Mouse (Mus musculus) limb, embryonic 11.5 days (tissue): ENCODE data around the gene Rgs16. TPM values are rescaled to one million over a fixed set of nuclear protein-coding genes. Genes with fewer than 3 reads are reported as not detected.

ENCODE experiments used
- ATAC-seq: fragments of 200-750 bp; cut with Nextera tagmentation; 2 replicates; pipeline ENCODE4 v1.8.0; 2017; ENCODE audit warnings: low read depth; ENCODE audit not compliant: insufficient number of reproducible peaks, low FRiP score, low TSS enrichment
- DNase-seq: peaks from one replicate; pipeline ENCODE4 v3.0.0-alpha.2; 2015; ENCODE audit warnings: low spot score
- H3K27ac ChIP-seq: fragments of 300-500 bp; sonication (generic); replicated peaks from 2 replicates; pipeline ENCODE4 v1.5.1; 2014; ENCODE audit warnings: low read depth, mild to moderate bottlenecking, low read length
- H3K27me3 ChIP-seq: fragments of 300-500 bp; sonication (generic); 2 replicates; pipeline ENCODE4 v1.6.1; 2014; ENCODE audit warnings: mild to moderate bottlenecking, low read length, mixed read lengths; ENCODE audit not compliant: control insufficient read depth, insufficient read depth
- H3K36me3 ChIP-seq: fragments of 300-500 bp; sonication (generic); 2 replicates; pipeline ENCODE4 v1.6.1; 2014; ENCODE audit warnings: mild to moderate bottlenecking, low read length, moderate library complexity, mixed read lengths; ENCODE audit not compliant: control insufficient read depth, insufficient read depth
- H3K4me1 ChIP-seq: fragments of 300-500 bp; sonication (generic); 2 replicates; pipeline ENCODE4 v1.6.1; 2014; ENCODE audit warnings: low read length, mixed read lengths; ENCODE audit not compliant: control insufficient read depth, insufficient read depth
- H3K4me2 ChIP-seq: fragments of 300-500 bp; sonication (generic); 2 replicates; pipeline ENCODE4 v1.6.1; 2014; ENCODE audit warnings: low read depth, mild to moderate bottlenecking, moderate library complexity; ENCODE audit not compliant: severe bottlenecking
- H3K4me3 ChIP-seq: fragments of 300-500 bp; sonication (generic); 2 replicates; pipeline ENCODE4 v1.5.1; 2014; ENCODE audit warnings: low read depth, low read length
- H3K9ac ChIP-seq: fragments of 300-500 bp; sonication (generic); 2 replicates; pipeline ENCODE4 v1.6.1; 2014; ENCODE audit warnings: mild to moderate bottlenecking, low read length
- H3K9me3 ChIP-seq: fragments of 300-500 bp; sonication (generic); 2 replicates; pipeline ENCODE4 v1.6.1; 2016; ENCODE audit warnings: low read length; ENCODE audit not compliant: control insufficient read depth
- WGBS: fragments of 180-500 bp; shearing (Covaris S2); extraction: QIAGEN DNeasy Blood & Tissue Kit; methylation state at CpG from one replicate; pipeline ENCODE4 v1.1.7; 2014; 5-methylcytosine and 5-hydroxymethylcytosine counted together
- polyA plus RNA-seq: library from polyadenylated mRNA; unstranded; fragments of >200 nt; fragmentation: Nextera tagmentation; extraction: Ambion mirVana; gene quantifications from 2 replicates; pipeline ENCODE4 v1.2.1, GENCODE M21; 2014

Rgs16 gene
- polyA plus RNA-seq: 4.8 and 4.9 TPM in 2 replicates

GRCm38 (mm10) chr1:153740145-153740544 lies at the start of gene Rgs16:
Gene Rgs16 (plus strand): TSS chr1:153740349.
- Histone ChIP-seq H3K27ac (no peak within 1 kb of the TSS), H3K9ac (peak within 1 kb of the TSS; percentile 44), H3K4me1 (peaks cover 3% of the 10 kb centered on the region; the same call in 1 of the 2 replicates), H3K27me3 (peaks cover 14% of the 10 kb centered on the region; the same call in 1 of the 2 replicates), H3K4me3 (peak within 1 kb of the TSS; percentile 41), H3K4me2 (peak within 1 kb of the TSS; percentile 76), H3K36me3 (no peaks in the 10 kb centered on the region), H3K9me3 (no peaks in the 10 kb centered on the region)
- 0% methylated on average over 27 of the region's 28 CpGs for WGBS
- DNase-seq (peak; percentile 83), ATAC-seq (peak; percentile 81)

GRCm38 (mm10) chr1:153692526-153692925 lies 47.6 kb upstream of the Rgs16 start:
- no peaks in the 10 kb centered on the region for H3K27me3 ChIP-seq
- H3K4me3 ChIP-seq: no peak overlapping the region
- no peak for DNase-seq
- no peaks in the 10 kb centered on the region for H3K4me1 ChIP-seq
- no peak overlapping the region for H3K4me2 ChIP-seq
- no peak overlapping the region for H3K9ac ChIP-seq
- WGBS: 87% methylated on average over 6 of the region's 6 CpGs
- no peak overlapping the region for H3K27ac ChIP-seq
- no peaks in the 10 kb centered on the region for H3K9me3 ChIP-seq
- no peaks in the 10 kb centered on the region for H3K36me3 ChIP-seq
- ATAC-seq: no peak

GRCm38 (mm10) chr1:153694372-153695120 lies 45.6 kb upstream of the Rgs16 start:
- 88% methylated on average over 6 of the region's 6 CpGs for WGBS
- no peaks in the 10 kb centered on the region for H3K27me3 ChIP-seq
- ATAC-seq (no peak), DNase-seq (no peak)
- H3K9me3 ChIP-seq: no peaks in the 10 kb centered on the region
- no peaks in the 10 kb centered on the region for H3K4me1 ChIP-seq
- no peak overlapping the region for H3K9ac ChIP-seq
- H3K36me3 ChIP-seq: no peaks in the 10 kb centered on the region
- no peak overlapping the region for H3K27ac ChIP-seq
- H3K4me2 ChIP-seq: no peak overlapping the region
- no peak overlapping the region for H3K4me3 ChIP-seq

DNA sequence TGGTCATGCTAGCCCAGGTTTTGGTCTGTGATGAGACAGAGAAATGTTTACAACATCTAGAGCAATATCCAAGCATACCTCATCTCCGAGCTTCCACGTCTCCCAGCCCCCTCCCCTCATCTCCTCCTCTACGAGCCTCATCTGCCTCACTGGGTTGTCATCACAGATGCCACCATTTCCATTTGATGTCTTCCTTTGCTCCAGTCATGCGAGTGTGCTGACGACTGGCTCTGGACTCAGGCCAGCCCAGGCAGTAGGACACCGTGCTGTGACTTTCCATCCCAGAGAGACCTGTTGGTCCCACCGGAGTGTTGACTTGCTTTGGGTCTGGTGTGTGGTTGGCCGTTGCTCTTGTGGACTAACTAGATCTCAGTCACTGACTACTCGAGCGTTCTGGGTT lies 44.8 kb upstream of the Rgs16 start:
- H3K27ac ChIP-seq: no peak overlapping the region
- DNase-seq: no peak
- no peaks in the 10 kb centered on the region for H3K36me3 ChIP-seq
- no peaks in the 10 kb centered on the region for H3K4me1 ChIP-seq
- WGBS: 88% methylated on average over 10 of the region's 10 CpGs
- no peak overlapping the region for H3K9ac ChIP-seq
- no peaks in the 10 kb centered on the region for H3K27me3 ChIP-seq
- ATAC-seq: no peak
- H3K9me3 ChIP-seq: no peaks in the 10 kb centered on the region
- no peak overlapping the region for H3K4me3 ChIP-seq
- no peak overlapping the region for H3K4me2 ChIP-seq

DNA sequence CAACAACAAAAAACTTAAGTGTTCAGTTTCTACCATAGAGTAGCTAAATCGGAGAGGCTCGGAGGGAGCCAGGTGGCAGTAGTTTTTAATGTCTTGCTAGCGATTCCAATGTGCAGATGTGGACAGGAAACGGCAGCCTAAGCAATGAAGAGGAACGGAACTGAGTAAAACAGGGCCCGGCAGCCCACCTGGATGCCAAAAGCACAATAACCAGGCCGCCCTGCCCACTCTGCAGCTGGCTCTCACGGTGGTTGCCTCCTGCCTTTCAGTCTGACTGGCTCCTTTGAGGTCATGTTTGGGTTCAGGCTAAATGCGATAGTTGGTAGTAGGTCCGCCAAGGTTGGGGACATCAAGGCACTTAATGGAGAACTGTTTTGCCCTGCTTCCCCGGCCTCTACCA lies 44.1 kb upstream of the Rgs16 start:
- WGBS: 90% methylated on average over 11 of the region's 11 CpGs
- H3K27me3 ChIP-seq: no peaks in the 10 kb centered on the region

DNA sequence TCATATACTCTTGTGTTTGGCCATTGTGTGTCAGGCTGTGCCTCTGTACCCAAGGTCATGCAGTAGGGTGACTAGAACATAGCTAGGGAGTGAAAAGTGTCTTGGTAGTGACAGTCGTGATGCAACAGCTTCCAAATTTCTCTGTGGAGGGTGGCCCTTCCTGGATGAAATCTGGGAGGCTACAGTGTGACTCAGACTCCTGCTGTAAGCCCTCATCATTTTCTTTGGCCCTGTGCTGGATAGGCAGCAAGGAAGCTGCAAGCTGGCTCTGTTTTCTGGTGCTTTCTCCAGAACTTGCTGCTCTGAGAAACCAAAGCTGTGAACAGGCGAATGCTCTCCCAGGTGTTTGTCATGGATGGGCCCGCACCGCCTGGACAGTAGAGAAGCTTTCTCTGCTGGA lies 43.6 kb upstream of the Rgs16 start:
- no peak for ATAC-seq
- no peak overlapping the region for H3K27ac ChIP-seq

More for the DNA sequence above, 44.1 kb upstream of the Rgs16 start:
- ATAC-seq (no peak), DNase-seq (no peak)
- Histone ChIP-seq H3K9ac (no peak overlapping the region), H3K36me3 (no peaks in the 10 kb centered on the region), H3K9me3 (no peaks in the 10 kb centered on the region), H3K4me1 (no peaks in the 10 kb centered on the region), H3K4me3 (no peak overlapping the region), H3K4me2 (no peak overlapping the region), H3K27ac (no peak overlapping the region)

GRCm38 (mm10) chr1:153697581-153698251 lies 42.4 kb upstream of the Rgs16 start:
- H3K4me3 ChIP-seq: no peak overlapping the region
- no peaks in the 10 kb centered on the region for H3K27me3 ChIP-seq
- ATAC-seq (no peak), DNase-seq (no peak)
- no peaks in the 10 kb centered on the region for H3K36me3 ChIP-seq
- 70% methylated on average over 16 of the region's 16 CpGs for WGBS
- no peaks in the 10 kb centered on the region for H3K9me3 ChIP-seq
- H3K4me2 ChIP-seq: no peak overlapping the region
- H3K9ac ChIP-seq: no peak overlapping the region
- H3K4me1 ChIP-seq: peaks cover 8% of the 10 kb centered on the region
- H3K27ac ChIP-seq: no peak overlapping the region

More for the DNA sequence above, 43.6 kb upstream of the Rgs16 start:
- WGBS: 89% methylated on average over 4 of the region's 4 CpGs
- Histone ChIP-seq H3K4me3 (no peak overlapping the region), H3K4me2 (no peak overlapping the region), H3K9me3 (no peaks in the 10 kb centered on the region), H3K27me3 (no peaks in the 10 kb centered on the region), H3K9ac (no peak overlapping the region), H3K4me1 (no peaks in the 10 kb centered on the region; the same call in 1 of the 2 replicates), H3K36me3 (no peaks in the 10 kb centered on the region)
- DNase-seq: no peak

- WGBS: 79% methylated on average over 7 of the region's 7 CpGs
- ATAC-seq: no peak
Measured at GRCm38 (mm10) chr1:153698311-153699084, 41.7 kb upstream of the Rgs16 start.

More at GRCm38 (mm10) chr1:153698311-153699084, 41.7 kb upstream of the Rgs16 start:
- no peak overlapping the region for H3K9ac ChIP-seq
- H3K4me3 ChIP-seq: no peak overlapping the region
- no peak overlapping the region for H3K4me2 ChIP-seq
- DNase-seq: no peak
- peaks cover 13% of the 10 kb centered on the region for H3K4me1 ChIP-seq
- H3K27me3 ChIP-seq: no peaks in the 10 kb centered on the region
- no peak overlapping the region for H3K27ac ChIP-seq
- H3K9me3 ChIP-seq: no peaks in the 10 kb centered on the region
- H3K36me3 ChIP-seq: no peaks in the 10 kb centered on the region
